ENCODE assay signal across 23 mouse cellular contexts in the genomic region with DNA sequence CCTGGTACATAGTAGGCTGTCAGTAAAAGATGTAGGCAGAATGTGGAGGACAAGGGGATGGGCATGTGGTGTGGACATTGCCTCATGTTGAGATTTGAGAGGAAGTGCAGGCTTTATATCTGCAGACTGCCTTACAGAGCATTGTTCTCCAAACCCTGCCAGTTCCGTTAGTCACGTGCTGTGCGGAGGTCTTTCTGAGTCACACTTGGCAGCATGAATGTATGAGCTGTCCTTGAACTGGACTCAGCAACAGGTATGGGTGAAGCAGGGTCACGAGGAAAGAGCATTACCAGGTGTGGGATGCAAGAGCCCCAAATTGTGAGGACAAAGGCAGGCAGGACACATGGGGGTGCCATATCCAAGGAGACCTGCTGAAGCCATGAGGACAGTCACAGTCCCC.
DNase-seq lines count a peak whose midpoint lies in the region; TF ChIP-seq lines count a peak whose summit lies in the region.
"Had no signal": no experiment of that assay in that cellular context is flagged by ENCODE, and none has a peak within 500 bp of the region (broad histone marks: within the 10 kb centered on the region; RNA-seq: fewer than 3 reads in every experiment).

No protein-coding gene starts in this region.

- no peaks in the 10 kb centered on the region for H3K79me3 ChIP-seq in C2C12 (ENCODE audit: low read depth)

- H3K4me3 ChIP-seq in C2C12 (ENCODE audit: insufficient read depth, poor library complexity, severe bottlenecking) (no peak overlapping the region), myocyte (no peak overlapping the region)
- H3K4me3 ChIP-seq: embryonic facial prominence, embryonic 15.5 days; erythroblast, embryonic 14.5 days; forebrain, embryonic 10.5 days; forebrain, embryonic 15.5 days; heart, embryonic 10.5 days; hindbrain, embryonic 13.5 days; intestine, embryonic 15.5 days had no signal

- H3K79me2 ChIP-seq in C2C12 (ENCODE audit: control insufficient read depth, insufficient read depth) = no peaks in the 10 kb centered on the region
- H3K79me2 ChIP-seq in myocyte (ENCODE audit: control insufficient read depth, insufficient read depth) = no peaks in the 10 kb centered on the region

- TF ChIP-seq POLR2A in myocyte (IDR thresholded peaks at IDR 0.05; ENCODE audit: insufficient read length, low read depth) = no peak

- peak; percentile 12 to 21 for DNase-seq in adrenal gland, postnatal 36 days
- no peak for DNase-seq in adrenal gland, postnatal 14 days
- DNase-seq in 3134 (ENCODE audit: extremely low read depth, insufficient read length, low spot score) = peak; percentile 46
- no peak for DNase-seq in retina, embryonic 14.5 days (ENCODE audit: low spot score)
- DNase-seq: adrenal gland, postnatal 10 days; B cell, adult 2 months; cerebellum, adult 2 months; cerebellum, postnatal 10 days; embryo, embryonic 11 days; gastrocnemius, postnatal 36 days; heart, adult 18-20 months; heart, postnatal 14 days; kidney, adult 18-20 months had no signal

- H3K36me3 ChIP-seq in C2C12 (ENCODE audit: control insufficient read depth, insufficient read depth) (no peaks in the 10 kb centered on the region), myocyte (ENCODE audit: control insufficient read depth, insufficient read depth) (no peaks in the 10 kb centered on the region)
- H3K36me3 ChIP-seq: embryonic facial prominence, embryonic 15.5 days; forebrain, embryonic 10.5 days; forebrain, embryonic 15.5 days; heart, embryonic 10.5 days; hindbrain, embryonic 13.5 days; intestine, embryonic 15.5 days had no signal

- H3ac ChIP-seq in C2C12 (ENCODE audit: control insufficient read depth, insufficient read length, low read depth) (no peak overlapping the region), myocyte (ENCODE audit: control insufficient read depth, insufficient read length) (no peak overlapping the region)

- no peaks in the 10 kb centered on the region for H3K27me3 ChIP-seq in C2C12 (ENCODE audit: control insufficient read depth, insufficient read depth, insufficient read length)
- no peaks in the 10 kb centered on the region for H3K27me3 ChIP-seq in myocyte (ENCODE audit: control insufficient read depth, insufficient read depth, insufficient read length)
- H3K27me3 ChIP-seq: embryonic facial prominence, embryonic 15.5 days; forebrain, embryonic 15.5 days; hindbrain, embryonic 13.5 days; intestine, embryonic 15.5 days; Patski had no signal

- H3K4me2 ChIP-seq in myocyte (ENCODE audit: low read depth) = no peak overlapping the region
- H3K4me2 ChIP-seq: embryonic facial prominence, embryonic 15.5 days; forebrain, embryonic 15.5 days; hindbrain, embryonic 13.5 days; intestine, embryonic 15.5 days had no signal

- TF ChIP-seq CTCF in C2C12 (IDR thresholded peaks at IDR 0.05; ENCODE audit: control insufficient read depth, insufficient read depth, insufficient read length) = no peak

TF ChIP-seq in C2C12, 6 proteins besides CTCF, POLR2A, EP300 and RAD21:
- TF ChIP-seq FOSL1 (IDR thresholded peaks at IDR 0.05; ENCODE audit: insufficient read depth, low read length, poor library complexity, severe bottlenecking) (no peak), USF1 (IDR thresholded peaks at IDR 0.05; ENCODE audit: low read depth) (peak; percentile 73)
TF ChIP-seq in C2C12: peak in this region for 1.

TF ChIP-seq in myocyte, 11 proteins besides CTCF, POLR2A, EP300 and RAD21:
- TF ChIP-seq TCF12 (IDR thresholded peaks at IDR 0.05; ENCODE audit: insufficient read depth, poor library complexity, severe bottlenecking) (no peak), USF1 (IDR thresholded peaks at IDR 0.05; ENCODE audit: low read depth) (peak; percentile 35)

Comparison
In these comparisons a context has a peak if more than half of its experiments do, and no peak if none do; other contexts are left out.
1. DNase-seq: peak in adrenal gland, postnatal 36 days (2 of 2) and 3134 (single experiment); none in adrenal gland, postnatal 14 days (single experiment) and retina, embryonic 14.5 days (single experiment).